Mouse (Mus musculus) small intestine, adult 2 months (tissue): Measurements from ENCODE around the gene Baiap2l2.

Experiments
- CTCF ChIP-seq: fragments of 200-500 bp; IDR thresholded peaks from 2 replicates; pipeline ENCODE4 v1.5.1; 2012; ENCODE audit warnings: low read depth, mild to moderate bottlenecking, control low read depth, inconsistent platforms, low read length, moderate library complexity, mixed read lengths; ENCODE audit not compliant: insufficient replicate concordance, insufficient read length; ENCODE audit errors: extremely low read depth
- POLR2A ChIP-seq: fragments of 200-500 bp; IDR thresholded peaks from 2 replicates; pipeline ENCODE4 v1.6.1; 2012; ENCODE audit warnings: low read depth, mild to moderate bottlenecking, control low read depth, inconsistent platforms, low read length, moderate library complexity

- TF ChIP-seq POLR2A (no peak), CTCF (no peak)
Observed at GRCm38 (mm10) chr15:79258521-79258920, 26.8 kb downstream of the Baiap2l2 start.
